Mouse (Mus musculus) megakaryocyte progenitor cell, adult 5-6 weeks (primary cell): Measurements from ENCODE around the gene Spata31d1d. TPM values are rescaled to one million over a fixed set of nuclear protein-coding genes. Genes with fewer than 3 reads are reported as not detected.
"Not testable (repeated sequence)": the region's sequence is repeated elsewhere in the genome, so short reads cannot be mapped to it uniquely, and the experiment has no call there.

Source experiments
- ATAC-seq: replicated peaks from 2 replicates; pipeline ENCODE4 v1.8.0; 2016; ENCODE audit warnings: mild to moderate bottlenecking, moderate TSS enrichment, inconsistent platforms; ENCODE audit not compliant: poor library complexity
- total RNA-seq, 2 experiments: library from RNA; stranded (forward) in 1 of 2; stranded (reverse) in 1 of 2; fragments of 157-497, 149-512 nt in 1 of 2; fragments of 200-1000 nt in 1 of 2; gene quantifications; 2 replicates each; pipeline versions ENCODE4 v1.2.3 to v1.2.4; 2015 to 2017

Gene Spata31d1d
- total RNA-seq, 2 experiments from 2014 or later: not detected

DNA sequence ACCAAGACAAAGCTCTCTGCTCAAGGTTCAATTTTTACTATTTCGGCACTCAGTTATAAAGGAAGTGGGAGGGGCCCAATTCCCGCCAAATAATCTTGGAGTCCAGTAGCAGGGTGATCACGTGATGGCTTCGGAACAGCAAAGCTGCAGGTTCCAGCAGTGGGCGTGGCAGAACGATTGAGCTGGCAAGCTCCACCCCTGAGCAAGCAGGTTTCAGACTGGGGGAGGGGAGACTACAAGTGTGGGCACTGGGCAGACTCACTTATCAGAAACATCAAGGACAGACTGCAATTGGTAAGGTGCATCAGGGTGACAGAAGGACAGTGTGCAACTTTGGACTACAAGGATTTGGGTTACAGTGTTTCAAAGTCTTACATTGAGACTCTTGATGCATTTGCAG lies 2.8 kb upstream of the Spata31d1d start:
- not testable (repeated sequence) for ATAC-seq

DNA sequence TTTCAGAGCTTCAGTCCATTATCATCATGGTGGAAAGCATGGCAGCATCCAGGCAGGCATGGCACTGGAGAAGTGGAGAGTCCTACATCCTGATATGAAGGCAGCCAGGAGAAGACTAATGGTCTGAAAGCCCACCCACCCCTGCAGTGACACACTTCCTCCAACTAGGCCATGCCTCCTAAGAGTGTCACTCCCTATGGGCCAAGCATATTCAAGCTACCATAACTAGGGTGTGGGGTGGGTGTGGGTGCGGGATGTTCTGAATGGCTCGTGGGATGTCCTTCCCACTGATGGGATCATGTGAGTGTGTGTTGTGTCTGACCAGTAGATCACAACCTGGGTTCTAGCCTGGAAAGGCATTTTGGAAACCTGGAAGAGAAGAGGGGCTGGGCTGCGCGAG lies 2.4 kb upstream of the Spata31d1d start:
- no peak for ATAC-seq

DNA sequence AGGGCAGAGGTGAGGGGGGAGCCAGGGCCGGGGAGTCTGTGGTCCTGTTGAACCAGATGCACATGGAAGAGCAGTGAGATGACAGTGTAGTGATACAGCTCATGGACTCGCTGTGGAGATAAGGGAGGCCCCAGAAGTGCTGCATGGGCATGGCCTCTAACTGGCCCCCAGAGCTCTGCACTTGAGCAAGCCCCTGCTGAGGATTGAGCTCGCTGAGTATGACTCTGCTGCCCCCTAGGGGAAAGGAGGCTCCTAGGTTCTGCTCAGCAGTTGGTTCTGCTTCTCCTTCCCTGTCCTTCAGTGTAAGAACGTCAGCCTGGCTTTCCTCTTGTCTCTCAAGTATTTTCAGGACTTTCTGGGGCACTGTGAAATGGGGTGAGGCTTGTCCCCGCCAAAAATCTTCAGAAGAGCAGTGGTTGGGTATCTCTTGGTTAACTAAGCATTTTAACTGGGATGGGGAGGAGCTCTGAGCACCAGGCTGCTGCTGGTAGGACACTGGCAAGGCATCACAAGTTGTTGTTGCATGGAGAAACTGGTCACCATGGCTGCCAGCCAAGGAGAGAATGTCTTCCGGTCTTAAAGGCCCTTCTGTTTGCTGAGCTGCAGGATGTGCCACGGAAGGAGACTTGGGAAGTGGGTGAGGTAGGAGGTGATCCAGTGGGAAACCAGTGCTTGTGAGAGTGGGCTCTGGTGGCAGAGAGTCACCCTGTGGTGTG lies 3.0 kb downstream of the Spata31d1d start:
- ATAC-seq: peak; percentile 93

DNA sequence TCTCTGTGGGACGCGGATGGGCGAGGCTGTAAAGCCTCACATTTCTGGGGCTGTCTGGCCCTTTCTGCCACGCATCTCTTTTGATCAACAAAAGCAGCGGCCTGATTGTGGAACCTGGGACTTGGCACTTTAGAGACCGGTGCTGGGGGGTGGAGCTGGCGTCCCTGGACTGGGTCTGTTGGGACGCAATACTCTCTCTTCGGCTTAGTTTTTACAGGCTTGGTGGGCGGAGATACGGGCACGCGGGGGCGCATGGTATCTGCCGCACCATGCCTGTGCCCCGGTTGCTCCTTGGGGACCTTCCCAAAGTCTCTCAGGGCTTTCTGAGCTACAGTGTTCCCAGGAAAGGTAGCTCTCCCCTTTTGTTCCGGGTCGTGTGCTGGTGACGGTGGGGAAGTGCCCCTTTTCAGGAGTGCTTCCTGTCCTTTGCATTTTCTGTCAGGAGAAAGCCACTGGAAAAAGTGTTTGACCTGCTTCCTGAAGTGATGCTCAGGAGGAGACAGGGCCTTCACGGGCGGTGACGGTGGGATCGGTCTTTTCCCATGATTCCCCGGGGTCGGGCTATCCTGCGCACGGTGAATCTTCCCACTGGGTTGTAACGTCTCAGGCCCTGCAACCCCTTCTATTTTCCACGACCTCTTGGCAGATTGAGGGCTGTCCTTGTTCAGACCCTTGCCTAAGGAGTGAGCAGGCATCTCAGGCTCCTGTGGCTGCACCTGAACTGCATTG lies 5.2 kb downstream of the Spata31d1d start:
- 0 out of 2 replicates have a peak, but pooled peaks have one; percentile 5 for ATAC-seq

DNA sequence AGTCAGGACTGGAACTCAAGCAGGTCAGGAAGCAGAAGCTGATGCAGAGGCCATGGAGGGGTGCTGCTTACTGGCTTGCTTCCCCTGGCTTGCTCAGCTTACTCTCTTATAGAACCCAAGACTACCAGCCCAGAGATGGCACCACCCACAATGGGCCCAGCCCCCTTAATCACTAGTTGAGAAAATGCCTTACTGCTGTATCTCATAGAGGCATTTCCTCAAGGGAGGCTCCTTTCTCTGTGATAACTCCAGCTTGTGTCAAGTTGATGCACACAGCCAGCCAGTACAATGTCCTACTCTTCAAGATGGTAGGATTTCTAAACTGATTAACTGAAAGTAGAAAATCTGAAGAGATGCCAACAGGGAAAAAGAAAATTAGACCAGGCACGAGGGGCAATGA lies 9.5 kb downstream of the Spata31d1d start:
- not testable (repeated sequence) for ATAC-seq

DNA sequence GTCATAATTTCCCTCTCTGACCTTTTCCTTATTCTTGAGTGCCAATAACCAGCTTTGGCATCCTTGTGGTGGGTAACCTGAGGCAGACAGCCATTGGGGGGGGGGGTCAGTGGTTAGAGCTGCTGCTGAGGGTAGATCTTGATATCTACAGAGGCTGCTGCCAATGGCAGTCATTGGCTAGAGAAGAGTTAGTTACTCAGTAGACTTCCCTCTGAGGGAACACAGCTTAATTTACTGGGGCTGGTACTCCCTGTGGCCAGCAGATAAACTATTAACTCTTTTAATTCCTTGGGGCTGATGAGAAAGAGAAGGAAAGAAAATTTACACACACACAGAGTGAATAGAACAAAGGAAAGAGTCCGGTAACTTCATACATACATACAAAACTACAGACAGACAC lies 12.1 kb downstream of the Spata31d1d start:
- ATAC-seq: peak; percentile 70

DNA sequence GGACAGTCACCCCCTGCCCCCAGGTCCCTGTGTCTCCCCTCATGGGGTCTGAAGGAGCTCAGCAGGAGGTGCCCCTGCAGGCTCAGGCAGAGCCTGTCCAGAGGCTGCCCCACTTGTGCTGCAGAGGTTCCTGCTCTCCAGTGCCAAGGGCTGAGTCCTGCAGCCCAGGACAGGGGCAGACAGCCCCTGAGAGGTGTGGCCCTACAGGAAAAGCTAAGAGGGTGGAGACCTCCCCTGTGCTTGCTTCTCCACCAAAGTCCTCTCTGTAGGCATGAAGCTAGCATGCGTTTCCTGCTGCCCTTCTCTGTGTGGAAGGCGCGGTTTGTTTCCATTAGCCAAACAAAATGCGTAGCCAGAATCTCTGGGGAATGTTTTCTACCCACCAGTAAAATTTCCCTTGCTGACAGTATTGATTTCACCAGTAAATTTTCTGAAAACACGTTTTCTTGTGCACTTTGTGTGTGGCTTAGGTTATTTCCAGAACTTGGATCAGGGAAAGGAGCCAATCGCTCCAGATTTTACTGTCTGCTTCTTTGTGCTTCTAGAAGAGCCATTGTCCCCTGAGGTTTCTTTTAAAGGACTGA lies 12.6 kb downstream of the Spata31d1d start:
- ATAC-seq: peak; percentile 59

DNA sequence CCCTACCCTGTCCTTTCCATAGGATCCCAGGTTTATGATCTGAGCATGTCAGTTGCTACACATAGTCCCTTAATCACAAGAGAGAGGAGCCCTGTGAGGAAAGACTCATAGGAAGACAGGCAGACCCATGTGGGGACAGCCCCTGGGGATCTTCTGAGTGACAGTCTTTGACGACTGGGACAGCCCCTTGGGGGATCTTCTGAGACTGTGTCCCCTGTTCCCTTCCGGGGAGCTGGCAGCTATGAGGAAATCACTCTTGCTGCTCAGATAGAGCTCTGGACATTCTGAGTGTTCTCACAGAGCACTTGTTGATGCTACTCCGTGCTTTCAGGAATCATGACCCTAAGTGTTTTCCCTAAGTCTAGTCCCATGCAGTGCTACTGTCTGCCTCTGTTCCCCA lies 17.8 kb downstream of the Spata31d1d start:
- ATAC-seq: no peak

DNA sequence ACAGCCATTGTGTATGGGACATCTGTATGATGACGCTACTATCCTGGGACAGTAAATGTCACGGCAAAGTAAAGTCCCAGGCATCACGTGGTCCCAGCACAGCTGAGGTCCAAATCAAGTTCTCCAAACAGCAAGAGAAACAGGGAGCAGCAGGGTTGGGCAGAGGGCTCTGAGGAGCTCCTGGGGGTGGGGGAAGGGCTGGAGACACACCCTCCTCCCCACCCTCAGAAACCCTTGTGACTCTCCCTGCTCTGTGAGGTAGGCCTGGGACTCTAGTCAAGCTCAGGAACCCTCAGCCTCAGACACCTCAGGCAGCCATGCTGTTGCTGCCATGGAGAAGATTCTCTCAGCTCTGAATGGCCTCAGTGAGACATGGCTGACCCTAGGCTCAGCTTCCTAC lies 19.6 kb downstream of the Spata31d1d start, which contains the start of gene Spata31d1b:
Spata31d1b (plus strand) TSS at position 301 of the 400 bp plus-strand sequence.
- ATAC-seq: not testable (repeated sequence)

DNA sequence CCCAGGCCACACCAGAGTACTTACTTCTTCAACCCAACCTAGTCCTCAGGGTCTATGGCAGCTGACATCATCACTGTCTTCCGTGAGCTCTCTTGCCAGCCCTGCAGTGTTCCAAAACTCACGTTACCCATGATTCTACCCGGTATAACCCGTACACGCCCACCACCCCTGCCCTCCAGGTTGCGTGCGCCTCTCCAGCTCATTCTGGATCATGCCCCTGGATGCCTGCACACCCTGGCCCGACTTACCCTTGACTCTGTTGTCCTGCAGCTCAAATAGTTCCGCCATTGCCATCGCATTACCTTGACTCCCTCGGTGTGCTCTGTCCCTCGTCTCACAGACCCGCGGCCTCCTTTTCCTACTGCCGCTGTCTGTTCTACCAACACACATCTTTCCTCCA lies 21.3 kb downstream of the Spata31d1d start, which contains the start of gene Spata31d1a:
Spata31d1a (minus strand) TSS at position 101 of the 400 bp plus-strand sequence.
- no peak for ATAC-seq

DNA sequence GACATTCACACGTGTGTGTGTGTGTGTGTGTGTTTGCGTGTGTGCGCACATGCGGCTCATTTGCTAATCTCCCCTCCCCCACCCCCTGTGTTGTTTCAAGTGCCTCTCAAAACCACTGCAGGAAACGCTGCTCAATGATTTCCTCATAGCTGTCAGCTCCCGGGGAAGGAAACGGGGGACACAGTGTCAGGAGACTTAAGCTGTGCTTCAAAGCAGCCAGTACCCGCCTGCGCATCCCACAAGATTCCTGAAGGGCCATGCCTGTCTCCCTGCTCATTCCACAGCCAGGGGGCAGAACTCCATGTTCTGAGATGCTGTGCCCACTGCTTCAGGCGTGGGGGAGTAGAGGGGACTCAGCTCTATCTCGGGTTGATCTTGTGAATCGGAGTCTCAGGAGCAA lies 27.0 kb downstream of the Spata31d1d start:
- peak; percentile 89 for ATAC-seq

DNA sequence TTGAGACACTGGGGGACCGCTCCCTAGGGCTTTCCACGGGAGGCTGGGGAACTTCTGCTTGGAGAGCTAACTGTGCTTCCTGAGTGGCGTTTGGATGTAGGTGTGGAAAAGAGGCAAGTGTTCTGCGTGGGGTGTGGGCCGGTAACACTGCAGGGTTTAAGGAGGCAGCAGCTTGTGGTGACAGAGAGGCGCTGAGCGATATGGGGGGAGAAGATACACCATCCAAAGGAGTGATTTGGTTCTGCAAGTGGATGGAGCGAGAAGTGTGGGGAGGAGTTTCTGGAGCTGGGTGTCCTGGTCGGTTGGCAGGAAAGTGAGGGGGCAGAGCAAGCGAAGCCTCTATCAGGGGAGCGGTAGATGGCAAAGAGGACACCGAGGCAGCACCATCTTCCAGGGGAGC lies 28.0 kb downstream of the Spata31d1d start:
- no peak for ATAC-seq

DNA sequence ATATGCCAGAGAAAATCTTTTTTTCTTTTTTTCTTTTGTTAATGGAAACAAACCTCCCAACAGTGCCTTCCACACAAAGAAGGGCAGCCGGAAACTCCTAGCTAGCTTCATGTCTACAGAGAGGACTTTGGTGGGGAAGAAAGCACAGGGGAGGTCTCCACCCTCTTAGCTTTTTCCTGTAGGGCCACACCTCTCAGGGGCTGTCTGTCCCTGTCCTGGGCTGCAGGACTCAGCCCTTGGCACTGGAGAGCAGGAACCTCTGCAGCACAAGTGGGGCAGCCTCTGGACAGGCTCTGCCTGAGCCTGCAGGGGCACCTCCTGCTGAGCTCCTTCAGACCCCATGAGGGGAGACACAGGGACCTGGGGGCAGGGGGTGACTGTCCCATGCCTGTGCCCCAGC lies 31.4 kb downstream of the Spata31d1d start:
- not testable (repeated sequence) for ATAC-seq

DNA sequence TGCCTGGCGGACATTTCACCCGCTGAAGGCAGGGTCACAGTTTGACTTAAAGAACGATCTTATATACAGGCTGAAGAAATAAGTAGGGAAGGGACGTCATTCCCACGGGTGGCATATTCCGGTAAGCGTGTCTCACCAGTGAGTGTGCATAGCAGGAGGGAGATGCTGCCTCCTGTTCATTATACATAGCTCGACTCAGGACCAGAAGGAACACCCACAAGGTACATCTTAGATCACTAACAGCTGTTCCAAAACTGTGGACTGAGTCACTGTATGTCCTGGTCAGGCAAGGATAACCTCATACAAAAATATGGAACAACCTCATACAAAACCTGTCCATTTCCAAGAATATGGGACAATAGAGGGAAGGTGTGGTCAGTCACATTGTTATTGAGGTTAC lies 32.4 kb downstream of the Spata31d1d start:
- no peak for ATAC-seq

DNA sequence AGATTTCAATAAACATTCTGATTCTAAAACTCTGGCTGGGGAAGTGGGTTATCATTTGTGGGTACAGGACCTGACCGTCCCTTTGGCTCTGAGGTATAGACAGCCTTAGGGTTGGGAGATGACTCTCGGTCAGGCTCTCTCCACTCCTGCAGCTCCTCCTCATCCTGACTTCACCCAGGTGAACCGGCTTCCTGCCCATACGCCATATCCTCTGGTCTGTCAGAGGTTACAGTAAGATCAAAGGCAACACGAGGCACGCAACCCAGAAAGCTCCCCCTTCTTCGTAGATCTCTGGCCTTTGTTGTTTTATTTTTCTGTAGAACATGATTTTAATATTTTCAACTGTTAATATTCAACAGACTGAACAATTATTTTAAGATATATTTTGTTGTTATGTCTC lies 35.8 kb downstream of the Spata31d1d start:
- no peak for ATAC-seq

DNA sequence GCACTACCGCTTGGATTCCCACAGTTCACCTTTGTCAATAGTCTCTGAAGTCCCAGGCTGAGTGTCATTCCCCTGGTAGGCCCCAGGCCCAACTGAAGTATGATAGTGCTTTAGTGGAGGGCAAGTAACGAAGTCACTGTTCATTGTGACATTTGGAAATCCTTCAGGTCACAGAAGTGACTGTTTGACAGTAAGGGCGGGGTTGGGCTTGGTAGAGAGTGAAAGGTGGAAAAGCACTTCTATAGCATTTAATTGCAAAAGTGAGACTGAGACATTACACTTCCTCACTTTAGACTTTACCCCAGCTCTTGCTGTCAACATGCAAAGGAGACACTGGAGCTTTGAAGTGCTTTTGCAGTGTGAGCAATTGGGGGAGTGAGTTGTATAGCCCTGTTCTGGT lies 37.5 kb downstream of the Spata31d1d start, which contains the start of gene 4921517D22Rik:
4921517D22Rik (minus strand) TSS at position 101 of the 400 bp plus-strand sequence.
- no peak for ATAC-seq

DNA sequence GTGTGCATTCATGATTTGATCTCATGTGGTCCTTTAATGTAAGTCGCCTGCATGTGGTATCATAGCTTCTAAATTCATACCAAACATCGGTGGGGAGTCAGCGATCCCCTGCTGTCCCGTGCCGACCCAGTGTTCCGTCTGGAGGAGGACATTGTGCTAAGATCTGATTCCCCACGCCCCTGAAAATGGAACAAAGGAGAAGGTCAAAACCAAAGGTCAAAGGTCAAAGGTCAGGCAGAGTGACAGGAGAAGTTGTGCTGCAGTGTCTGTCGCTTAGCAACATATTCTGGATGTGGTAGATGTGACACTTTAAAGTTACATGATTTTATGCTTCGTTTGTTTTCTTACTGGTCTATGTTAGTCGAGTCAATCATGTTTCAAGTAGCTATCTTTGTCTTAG lies 40.1 kb downstream of the Spata31d1d start:
- no peak for ATAC-seq

DNA sequence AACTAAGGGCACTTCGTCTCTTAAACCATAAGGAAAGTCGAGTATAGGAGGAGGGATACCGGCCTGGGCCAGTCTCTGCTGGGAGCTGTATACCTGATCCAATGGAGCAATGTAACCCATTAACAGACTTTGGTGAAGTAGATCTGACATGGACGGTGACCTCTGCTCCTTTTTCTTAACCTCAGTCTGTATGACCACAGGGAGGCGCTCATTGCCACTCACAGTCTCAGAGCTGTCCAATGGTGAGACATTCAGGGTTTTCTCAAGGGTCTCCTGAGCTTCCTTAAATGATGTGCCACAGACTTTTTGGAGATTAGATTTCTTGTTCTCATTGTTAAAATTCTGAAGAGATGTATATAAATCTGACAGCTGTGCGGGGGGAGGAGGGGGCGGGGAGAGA lies 41.0 kb downstream of the Spata31d1d start:
- no peak for ATAC-seq

DNA sequence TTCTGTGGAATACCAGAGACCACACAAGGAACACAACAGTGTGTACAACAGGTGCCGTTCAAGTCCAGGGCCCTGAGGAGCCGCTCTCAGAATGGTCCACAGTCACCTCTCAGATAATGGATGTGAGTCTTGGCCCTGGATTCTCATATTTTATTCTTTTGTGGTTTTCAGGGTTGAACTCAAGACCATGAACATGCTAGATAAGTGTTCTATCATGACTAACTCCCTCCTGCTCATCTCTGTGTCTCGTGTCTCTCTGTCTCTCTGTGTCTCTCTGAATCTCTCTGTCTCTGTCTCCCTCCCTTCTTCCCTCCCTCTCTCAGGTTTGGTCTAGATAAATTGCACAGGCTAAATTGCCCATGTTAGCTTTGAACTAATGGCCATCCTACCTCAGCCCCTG lies 41.7 kb downstream of the Spata31d1d start:
- peak; percentile 42 for ATAC-seq

DNA sequence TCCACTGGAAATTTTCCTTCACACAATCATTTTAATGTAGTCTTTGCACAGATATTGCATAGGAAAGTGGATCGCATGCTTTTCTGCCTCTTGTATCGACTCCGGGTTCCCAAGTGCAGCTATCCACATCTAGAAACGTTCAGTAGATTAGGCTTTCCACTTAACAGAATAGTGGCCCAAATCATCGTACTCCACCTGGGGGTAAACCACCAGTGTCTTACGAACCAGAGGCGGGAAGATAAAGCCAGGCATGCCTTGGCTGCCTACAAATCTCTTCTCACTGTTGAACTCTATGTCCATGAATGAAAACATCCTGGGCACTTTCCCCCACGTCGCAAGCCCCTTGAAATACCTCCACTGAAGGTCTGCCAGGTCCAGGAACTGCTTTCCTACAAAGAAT lies 42.2 kb downstream of the Spata31d1d start:
- ATAC-seq: peak; percentile 53

DNA sequence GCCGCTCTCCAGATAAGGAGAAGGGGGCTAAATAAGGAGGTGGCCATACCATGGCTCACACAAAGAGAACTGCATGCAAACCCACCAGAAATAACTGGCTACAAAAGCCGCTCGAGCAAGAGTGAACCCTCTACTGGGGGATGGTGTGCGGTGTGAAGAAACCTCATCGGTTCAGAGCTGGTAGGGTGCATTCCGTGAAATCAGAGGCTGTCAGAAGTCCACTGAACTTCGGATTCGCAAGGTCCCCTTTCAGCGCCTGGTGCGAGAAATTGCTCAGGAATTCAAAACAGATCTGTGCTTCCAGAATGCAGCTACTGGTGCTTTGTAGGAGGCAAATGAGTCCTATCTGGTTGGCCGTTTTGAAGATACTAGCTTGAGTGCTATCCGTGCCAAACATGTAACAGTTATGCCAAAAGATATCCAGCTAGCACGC lies 43.2 kb downstream of the Spata31d1d start:
- ATAC-seq: peak; percentile 28; the same call in 1 of the 2 replicates

DNA sequence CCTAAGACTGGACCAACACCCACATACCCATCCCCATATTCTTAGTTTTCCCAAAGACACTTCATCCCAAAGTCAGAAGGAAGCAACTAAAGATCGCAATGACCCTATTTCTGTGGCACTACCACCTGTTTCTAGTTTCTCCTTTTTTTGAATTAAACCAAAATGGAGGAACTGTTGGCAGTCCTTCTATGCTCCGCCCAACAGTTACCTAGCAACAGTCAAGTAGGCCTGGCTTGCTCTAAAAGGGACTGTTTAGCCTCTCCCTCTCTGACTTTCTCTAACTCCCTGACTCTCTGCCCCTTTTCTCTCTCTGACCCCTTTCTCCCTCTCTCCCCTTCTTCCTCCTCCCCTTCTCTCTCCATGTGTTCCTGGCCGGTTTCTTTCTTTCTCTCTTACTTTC lies 46.3 kb downstream of the Spata31d1d start:
- ATAC-seq: no peak
